Mouse (Mus musculus): ENCODE measurements around the gene Pmel. TPM values are rescaled to one million over a fixed set of nuclear protein-coding genes. Genes with fewer than 3 reads are reported as not detected.
A peak's percentile ranks its signal among the peaks of the same experiment; 100 is the strongest.

Gene Pmel
- total RNA-seq, 1 experiment from 2014 or later: not detected

DNA sequence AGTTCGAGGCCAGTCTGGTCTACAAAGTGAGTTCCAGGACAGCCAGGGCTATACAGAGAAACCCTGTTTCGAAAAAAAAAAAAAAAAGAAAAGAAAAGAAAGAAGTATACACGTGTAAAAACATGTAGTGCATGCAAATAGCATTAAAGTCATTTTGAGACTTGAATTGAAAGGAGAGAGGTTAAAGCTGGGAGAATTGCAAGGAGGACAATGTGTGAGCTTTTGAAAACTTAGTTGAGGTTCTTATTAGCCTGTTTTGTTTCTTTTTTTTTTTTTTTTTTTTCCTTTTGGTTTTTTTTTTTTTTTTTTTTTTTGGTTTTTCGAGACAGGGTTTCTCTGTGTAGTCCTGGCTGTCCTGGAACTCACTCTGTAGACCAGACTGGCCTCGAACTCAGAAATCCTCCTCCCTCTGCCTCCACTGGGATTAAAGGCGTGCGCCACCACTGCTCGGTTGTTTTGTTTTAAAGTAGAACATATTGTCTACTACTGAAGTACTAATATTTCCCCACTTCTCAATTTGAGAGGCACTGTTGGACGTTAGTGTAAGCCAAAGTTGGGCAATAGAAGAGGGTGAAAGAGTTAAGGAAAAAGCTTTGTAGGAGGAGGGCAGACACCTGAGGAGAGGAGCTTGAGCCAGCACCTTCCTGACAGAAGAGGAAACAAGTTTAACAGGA lies 43.1 kb downstream of the Pmel start:
- no peak for ATAC-seq (replicated peaks; ENCODE audit: low read depth, poor library complexity, severe bottlenecking)

DNA sequence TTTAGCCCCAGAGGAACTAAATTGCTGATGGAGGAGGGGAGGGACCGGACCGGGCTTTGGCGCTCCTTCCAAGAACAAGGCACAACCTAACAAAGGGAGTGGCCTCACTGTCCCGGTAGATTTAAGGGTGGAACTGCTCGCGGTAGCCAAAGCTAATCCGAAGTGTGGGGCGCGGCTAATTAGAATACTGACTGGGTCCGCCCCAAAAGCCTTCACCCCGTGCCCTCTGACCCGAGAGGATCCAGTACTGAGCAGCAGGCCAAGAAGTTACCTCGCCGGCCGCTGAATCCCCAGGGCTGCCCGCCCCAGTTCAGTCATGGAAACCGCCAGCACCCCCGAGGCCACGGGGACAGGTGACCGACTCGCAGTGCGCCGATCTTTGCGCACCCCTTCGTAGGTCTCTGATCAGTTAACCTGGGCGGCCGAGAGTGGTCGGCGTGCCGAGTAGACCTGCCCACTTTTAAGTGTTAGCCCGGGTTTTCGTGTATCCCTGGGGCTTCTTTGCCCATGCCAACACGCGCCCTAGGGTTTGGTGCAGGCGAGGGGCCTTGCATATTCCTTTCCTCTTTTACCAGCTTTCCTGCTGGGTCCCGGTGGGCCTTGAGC lies 43.8 kb downstream of the Pmel start, which contains the start of gene Pym1:
Gene Pym1, plus strand, starts transcription at position 244 of the 606 bp plus-strand sequence.
- peak; percentile 68 for ATAC-seq (replicated peaks; ENCODE audit: low read depth, poor library complexity, severe bottlenecking)

GRCm38 (mm10) chr10:128748252-128748864 lies 44.4 kb downstream of the Pmel start:
- peak; percentile 67 for ATAC-seq (replicated peaks; ENCODE audit: low read depth, poor library complexity, severe bottlenecking)

Other genes starting within 250 kb of the Pmel start
- 71.9 and 92.2 TPM in 2 replicates for gene Smarcc2, start 244.9 kb upstream of the Pmel start, total RNA-seq (2017)
- gene Myl6, start 210.1 kb upstream of the Pmel start, total RNA-seq (2017): 1,004 and 1,124 TPM in 2 replicates
- gene Myl6b, start 205.5 kb upstream of the Pmel start, total RNA-seq (2017): 0.55 TPM in 1 of 2 replicates, not detected in the other
- gene Esyt1, start 178.3 kb upstream of the Pmel start, total RNA-seq (2017): 70.9 and 76.6 TPM in 2 replicates
- 8.6 and 10.6 TPM in 2 replicates for gene Zc3h10, start 156.4 kb upstream of the Pmel start, total RNA-seq (2017)
- gene Rpl41, start 154.9 kb upstream of the Pmel start, total RNA-seq (2017): 3,010 and 3,037 TPM in 2 replicates
- gene Pa2g4, start 138.2 kb upstream of the Pmel start, total RNA-seq (2017): 385 and 532 TPM in 2 replicates
- 1.0 and 1.8 TPM in 2 replicates for gene Erbb3, start 114.5 kb upstream of the Pmel start, total RNA-seq (2017)
- gene Rps26, start 77.4 kb upstream of the Pmel start, total RNA-seq (2017): 1,052 and 1,471 TPM in 2 replicates
- not detected in 2 replicates for gene Ikzf4, start 58.2 kb upstream of the Pmel start, total RNA-seq (2017)
- gene Suox, start 30.1 kb upstream of the Pmel start, total RNA-seq (2017): 4.6 and 5.2 TPM in 2 replicates
- 24.5 and 29.0 TPM in 2 replicates for gene Rab5b, start 7.9 kb upstream of the Pmel start, total RNA-seq (2017)
- gene Cdk2, start 836 bp downstream of the Pmel start, total RNA-seq (2017): 50.2 and 69.2 TPM in 2 replicates
- gene Dgka, start 40.7 kb downstream of the Pmel start, total RNA-seq (2017): 5.3 and 8.4 TPM in 2 replicates
- gene Pym1, start 43.7 kb downstream of the Pmel start, total RNA-seq (2017): 37.9 and 50.1 TPM in 2 replicates
- gene Mmp19, start 86.7 kb downstream of the Pmel start, total RNA-seq (2017): 1.9 and 3.0 TPM in 2 replicates
- gene Dnajc14, start 99.9 kb downstream of the Pmel start, total RNA-seq (2017): 29.7 and 34.6 TPM in 2 replicates
- 3.2 and 3.7 TPM in 2 replicates for gene Tmem198b, start 100.2 kb downstream of the Pmel start, total RNA-seq (2017)
- gene Sarnp, start 113.1 kb downstream of the Pmel start, total RNA-seq (2017): 212 and 320 TPM in 2 replicates
- gene Ormdl2, start 117.5 kb downstream of the Pmel start, total RNA-seq (2017): 86.6 and 90.4 TPM in 2 replicates
- 0.39 TPM in 1 of 2 replicates, not detected in the other for gene Gdf11, start 187.5 kb downstream of the Pmel start, total RNA-seq (2017)
- gene Cd63, start 196.8 kb downstream of the Pmel start, total RNA-seq (2017): 38.5 and 39.6 TPM in 2 replicates
- gene Rdh5, start 218.7 kb downstream of the Pmel start, total RNA-seq (2017): 2.7 and 7.7 TPM in 2 replicates
- gene Bloc1s1, start 219.8 kb downstream of the Pmel start, total RNA-seq (2017): 95.3 and 109 TPM in 2 replicates
- not detected in 2 replicates for gene Itga7, start 229.6 kb downstream of the Pmel start, total RNA-seq (2017)

Data from common myeloid progenitor, adult 5-6 weeks (primary cell).